Mouse (Mus musculus) myocyte (in vitro differentiated cells): ENCODE results near the gene Tlr9. TPM values are rescaled to one million over a fixed set of nuclear protein-coding genes. Genes with fewer than 3 reads are reported as not detected.

Source experiments
- H3K27me3 ChIP-seq: one replicate; pipeline ENCODE4 v1.6.1; 2011; ENCODE audit not compliant: control insufficient read depth, insufficient read depth, insufficient read length
- H3K36me3 ChIP-seq: one replicate; pipeline ENCODE4 v1.6.1; 2011; ENCODE audit not compliant: control insufficient read depth, insufficient read depth
- H3K4me2 ChIP-seq: one replicate; pipeline ENCODE4 v1.6.1; 2011; ENCODE audit warnings: low read depth, control low read depth
- H3K4me3 ChIP-seq: one replicate; pipeline ENCODE4 v1.5.1; 2011; ENCODE audit warnings: mild to moderate bottlenecking, control low read depth, moderate library complexity
- H3K79me2 ChIP-seq: one replicate; pipeline ENCODE4 v1.6.1; 2011; ENCODE audit not compliant: control insufficient read depth, insufficient read depth
- H3ac ChIP-seq: one replicate; pipeline ENCODE4 v1.6.1; 2011; ENCODE audit not compliant: control insufficient read depth, insufficient read length
- CEBPB ChIP-seq: IDR thresholded peaks from 2 replicates; pipeline ENCODE4 v1.6.1; 2011; ENCODE audit warnings: mild to moderate bottlenecking, moderate library complexity; ENCODE audit not compliant: poor library complexity, insufficient read depth, severe bottlenecking
- E2F4 ChIP-seq: IDR thresholded peaks from one replicate; pipeline ENCODE4 v1.6.1; 2011; ENCODE audit warnings: mild to moderate bottlenecking, control low read depth, moderate library complexity; ENCODE audit not compliant: insufficient read depth
- MAX ChIP-seq: IDR thresholded peaks from one replicate; pipeline ENCODE4 v1.6.1; 2011; ENCODE audit warnings: low read depth, mild to moderate bottlenecking, control low read depth
- MYOD1 ChIP-seq, 3 experiments: IDR thresholded peaks; one replicate each; pipeline ENCODE4 v1.6.1; 2011; ENCODE audit warnings: control low read depth in 2 of 3, low read depth in 2 of 3, mild to moderate bottlenecking in 2 of 3, moderate library complexity in 1 of 3; ENCODE audit not compliant: insufficient read length in 2 of 3, control insufficient read depth in 1 of 3
- MYOG ChIP-seq, 3 experiments: IDR thresholded peaks; one replicate each; pipeline ENCODE4 v1.6.1; 2011; ENCODE audit warnings: control low read depth in 2 of 3, low read depth in 2 of 3, mild to moderate bottlenecking in 2 of 3; ENCODE audit not compliant: insufficient read length in 2 of 3, control insufficient read depth in 1 of 3, insufficient read depth in 1 of 3
- POLR2A ChIP-seq: IDR thresholded peaks from one replicate; pipeline ENCODE4 v1.6.1; 2011; ENCODE audit warnings: low read depth, mild to moderate bottlenecking, control low read depth, moderate library complexity; ENCODE audit not compliant: insufficient read length
- POLR2AphosphoS2 ChIP-seq: IDR thresholded peaks from one replicate; pipeline ENCODE4 v1.6.1; 2011; ENCODE audit warnings: low read depth, control low read depth; ENCODE audit not compliant: insufficient read length
- REST ChIP-seq: IDR thresholded peaks from one replicate; pipeline ENCODE4 v1.6.1; 2011; ENCODE audit warnings: mild to moderate bottlenecking, control low read depth, moderate library complexity; ENCODE audit not compliant: insufficient read depth, insufficient read length
- SRF ChIP-seq: IDR thresholded peaks from one replicate; pipeline ENCODE4 v1.6.1; 2011; ENCODE audit warnings: low read depth; ENCODE audit not compliant: control insufficient read depth, insufficient read length
- TCF12 ChIP-seq: IDR thresholded peaks from one replicate; pipeline ENCODE4 v1.6.1; 2011; ENCODE audit warnings: mild to moderate bottlenecking, control low read depth; ENCODE audit not compliant: poor library complexity, insufficient read depth, severe bottlenecking
- TCF3 ChIP-seq: IDR thresholded peaks from one replicate; pipeline ENCODE4 v1.6.1; 2011; ENCODE audit warnings: low read depth, control low read depth; ENCODE audit not compliant: insufficient read length
- USF1 ChIP-seq: IDR thresholded peaks from one replicate; pipeline ENCODE4 v1.6.1; 2011; ENCODE audit warnings: low read depth, mild to moderate bottlenecking, control low read depth, moderate library complexity
- polyA plus RNA-seq: library from polyadenylated mRNA; unstranded; fragments of >200 nt; fragmentation: generic; extraction: Trizol; gene quantifications from one replicate; pipeline ENCODE4 v1.2.1, GENCODE M21; 2012; ENCODE audit warnings: missing spikeins

Tlr9 gene
- polyA plus RNA-seq, 1 experiment, result not detected

DNA sequence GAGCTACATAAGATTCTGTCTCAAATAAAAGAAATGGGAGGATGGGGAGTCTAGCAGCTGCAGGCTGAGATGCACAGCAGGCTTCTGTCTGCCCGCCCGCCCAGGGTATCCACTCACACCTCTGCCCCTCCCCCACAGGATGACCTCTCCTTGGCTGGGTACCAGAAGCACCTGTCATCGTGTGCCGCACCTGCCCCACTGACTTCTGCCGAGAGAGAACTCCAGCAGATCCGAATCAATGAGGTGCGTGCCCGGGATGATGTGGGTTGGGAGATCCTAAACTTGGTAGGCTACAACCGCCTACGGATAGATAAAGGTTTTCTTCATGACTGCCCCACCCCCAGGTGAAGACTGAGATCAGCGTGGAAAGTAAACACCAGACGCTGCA lies 9.8 kb upstream of the Tlr9 start:
- no peak for TF ChIP-seq TCF12
- peaks cover 6% of the 10 kb centered on the region for H3K79me2 ChIP-seq
- no peak overlapping the region for H3K4me2 ChIP-seq
- no peak overlapping the region for H3ac ChIP-seq
- H3K27me3 ChIP-seq, result no peaks in the 10 kb centered on the region
- H3K36me3 ChIP-seq, result peaks cover 4% of the 10 kb centered on the region
- H3K4me3 ChIP-seq, result no peak overlapping the region

DNA sequence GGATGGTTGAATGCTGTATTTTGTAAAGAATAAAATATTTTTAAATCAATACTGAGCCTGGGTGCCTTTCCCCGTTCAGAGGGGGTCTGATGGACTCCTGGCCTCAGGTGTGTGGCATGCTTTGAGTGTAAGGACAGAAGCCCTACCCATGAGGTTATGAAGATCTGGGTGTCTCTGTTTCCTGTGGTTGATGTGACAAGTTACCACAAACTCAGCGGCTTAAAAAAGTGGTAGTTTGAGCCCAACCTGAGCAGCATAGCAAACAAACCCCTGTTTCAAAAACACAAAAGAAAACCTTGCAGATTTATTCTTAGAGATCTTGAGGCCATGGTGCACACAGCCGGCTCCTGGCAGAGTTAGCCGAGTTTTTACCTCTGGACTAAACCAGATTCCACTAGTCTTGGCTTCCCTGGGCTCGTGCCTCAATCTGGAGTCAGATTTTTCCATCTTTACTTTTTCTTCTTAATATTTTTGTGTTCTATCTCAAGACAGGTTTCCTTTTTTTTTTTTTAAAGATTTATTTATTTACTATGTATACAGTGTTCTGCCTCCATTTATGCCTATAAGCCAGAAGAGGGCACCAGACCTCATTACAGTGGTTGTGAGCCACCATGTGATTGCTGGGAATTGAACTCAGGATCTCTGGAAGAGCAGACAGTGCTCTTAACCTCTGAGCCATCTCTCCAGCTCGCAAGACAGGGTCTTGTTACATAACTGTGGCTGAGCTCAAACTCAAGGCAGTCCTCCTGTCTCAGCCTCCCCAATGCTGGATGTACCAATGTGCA lies 6.9 kb upstream of the Tlr9 start:
- Histone ChIP-seq H3K4me3 (no peak overlapping the region), H3K36me3 (peaks cover 4% of the 10 kb centered on the region), H3K4me2 (no peak overlapping the region), H3K27me3 (no peaks in the 10 kb centered on the region), H3ac (no peak overlapping the region), H3K79me2 (no peaks in the 10 kb centered on the region)
- no peak for TF ChIP-seq MYOD1 (IDR thresholded peaks at IDR 0.05; ENCODE audit: control insufficient read depth in 1 of 3, insufficient read length in 2 of 3, low read depth in 2 of 3)
- no peak for TF ChIP-seq POLR2A
- TF ChIP-seq MYOG (IDR thresholded peaks at IDR 0.05; ENCODE audit: control insufficient read depth in 1 of 3, insufficient read depth in 1 of 3, insufficient read length in 2 of 3, low read depth in 2 of 3), result no peak
- no peak for TF ChIP-seq SRF
- TF ChIP-seq MAX, result no peak
- TF ChIP-seq TCF12, result no peak
- no peak for TF ChIP-seq CEBPB
- TF ChIP-seq TCF3, result no peak
- no peak for TF ChIP-seq USF1
- no peak for TF ChIP-seq POLR2AphosphoS2
- TF ChIP-seq REST, result no peak
- TF ChIP-seq E2F4, result no peak

GRCm38 (mm10) chr9:106216971-106217370 lies 5.4 kb upstream of the Tlr9 start:
- no peaks in the 10 kb centered on the region for H3K79me2 ChIP-seq
- TF ChIP-seq USF1 (no peak), TCF3 (no peak), E2F4 (no peak), REST (no peak), MYOD1 (IDR thresholded peaks at IDR 0.05; ENCODE audit: control insufficient read depth in 1 of 3, insufficient read length in 2 of 3, low read depth in 2 of 3) (no peak), MAX (no peak), TCF12 (no peak), MYOG (IDR thresholded peaks at IDR 0.05; ENCODE audit: control insufficient read depth in 1 of 3, insufficient read depth in 1 of 3, insufficient read length in 2 of 3, low read depth in 2 of 3) (no peak), SRF (no peak), POLR2A (no peak), CEBPB (no peak), POLR2AphosphoS2 (no peak)
- no peak overlapping the region for H3ac ChIP-seq
- no peaks in the 10 kb centered on the region for H3K27me3 ChIP-seq
- H3K4me3 ChIP-seq, result no peak overlapping the region
- H3K36me3 ChIP-seq, result peaks cover 4% of the 10 kb centered on the region
- no peak overlapping the region for H3K4me2 ChIP-seq

DNA sequence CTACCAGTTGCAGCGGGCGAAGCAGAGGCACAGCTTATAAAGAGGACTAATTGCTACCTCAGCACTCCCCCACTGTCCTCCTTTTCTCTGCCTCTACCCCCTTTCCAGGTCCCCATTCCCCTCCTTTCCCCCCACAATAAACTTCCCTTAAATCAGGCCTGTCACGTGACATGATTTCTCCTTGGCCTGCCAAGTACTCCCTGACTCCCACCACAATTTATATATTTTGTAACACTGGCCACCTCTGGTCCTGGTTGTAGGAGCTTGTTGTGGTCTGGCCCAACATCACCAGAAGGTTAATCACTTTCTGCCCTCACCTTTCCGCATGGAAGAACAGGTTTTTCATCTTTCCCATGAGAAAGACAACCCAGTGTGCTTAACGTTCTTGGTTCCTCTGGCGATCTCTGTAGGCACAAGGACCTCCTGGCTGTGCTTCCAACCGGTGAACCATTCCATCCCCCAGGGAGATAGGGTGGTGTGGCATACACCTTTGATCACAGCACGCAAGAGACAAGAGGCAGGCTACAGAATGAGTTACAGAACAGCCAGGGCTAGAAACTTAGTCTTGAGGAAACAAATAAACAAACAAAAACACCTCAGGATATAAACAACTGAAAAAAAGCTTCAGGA lies 1.4 kb upstream of the Tlr9 start:
- peaks cover 20% of the 10 kb centered on the region for H3K27me3 ChIP-seq
- no peaks in the 10 kb centered on the region for H3K79me2 ChIP-seq
- H3K4me3 ChIP-seq, result no peak overlapping the region
- TF ChIP-seq MAX (no peak), TCF12 (no peak)
- H3ac ChIP-seq, result no peak overlapping the region
- H3K36me3 ChIP-seq, result no peaks in the 10 kb centered on the region
- no peak overlapping the region for H3K4me2 ChIP-seq

DNA sequence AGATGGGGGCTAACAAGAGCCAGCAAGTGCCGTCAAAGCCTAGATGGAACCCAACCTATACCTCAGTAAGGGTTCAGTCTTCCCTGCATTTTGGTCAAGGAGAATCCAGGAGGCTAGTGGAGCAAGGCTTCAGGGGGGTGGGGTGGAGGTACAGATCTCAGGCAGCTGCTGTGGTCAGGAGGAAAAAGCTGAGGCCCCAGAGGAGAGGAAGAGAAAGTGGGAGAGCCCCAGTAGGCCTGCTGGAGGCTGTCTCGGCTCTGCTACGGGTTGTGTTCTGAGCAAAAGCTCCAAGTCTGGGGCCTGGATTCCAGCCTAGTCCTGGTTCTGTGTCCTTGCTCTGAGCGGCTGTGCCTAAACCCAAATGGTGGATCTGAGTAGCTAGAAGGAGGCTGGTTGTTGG lies 596 bp downstream of the Tlr9 start:
- TF ChIP-seq POLR2A (no peak), MYOG (IDR thresholded peaks at IDR 0.05; ENCODE audit: control insufficient read depth in 1 of 3, insufficient read depth in 1 of 3, insufficient read length in 2 of 3, low read depth in 2 of 3) (no peak), MYOD1 (IDR thresholded peaks at IDR 0.05; ENCODE audit: control insufficient read depth in 1 of 3, insufficient read length in 2 of 3, low read depth in 2 of 3) (no peak), TCF3 (no peak), REST (no peak), SRF (no peak), E2F4 (no peak), TCF12 (no peak), CEBPB (no peak)
- H3K4me2 ChIP-seq, result no peak overlapping the region
- no peak overlapping the region for H3ac ChIP-seq
- H3K4me3 ChIP-seq, result no peak overlapping the region
- H3K79me2 ChIP-seq, result no peaks in the 10 kb centered on the region
- H3K36me3 ChIP-seq, result no peaks in the 10 kb centered on the region
- peaks cover 25% of the 10 kb centered on the region for H3K27me3 ChIP-seq
